Mouse (Mus musculus): Measurements from ENCODE around the gene Neurog1. TPM values are rescaled to one million over a fixed set of nuclear protein-coding genes. Genes with fewer than 3 reads are reported as not detected.

Gene Neurog1
- not detected for polyA plus RNA-seq (2014; fragmentation: Illumina TruSeq; extraction: RNeasy Lipid Tissue Mini Kit (QIAGEN cat#74804); ENCODE audit: low read depth, low replicate concordance)

GRCm38 (mm10) chr13:56251924-56252619 is at the start of gene Neurog1:
Gene Neurog1, minus strand, starts transcription at chr13:56252163.

GRCm38 (mm10) chr13:56295943-56296658 is 44.1 kb upstream of the Neurog1 start, which contains the start of gene Cxcl14:
Gene Cxcl14, minus strand, starts transcription at chr13:56296551.

Other genes with a start within 250 kb of the Neurog1 start
- 19.6 TPM for gene H2afy, start 115.8 kb downstream of the Neurog1 start, polyA plus RNA-seq (2014; fragmentation: Illumina TruSeq; extraction: RNeasy Lipid Tissue Mini Kit (QIAGEN cat#74804); ENCODE audit: low read depth, low replicate concordance)
- gene Tifab, start 73.3 kb downstream of the Neurog1 start, polyA plus RNA-seq (2014; fragmentation: Illumina TruSeq; extraction: RNeasy Lipid Tissue Mini Kit (QIAGEN cat#74804); ENCODE audit: low read depth, low replicate concordance): 1.1 TPM
- 19.1 TPM for gene Cxcl14, start 44.4 kb upstream of the Neurog1 start, polyA plus RNA-seq (2014; fragmentation: Illumina TruSeq; extraction: RNeasy Lipid Tissue Mini Kit (QIAGEN cat#74804); ENCODE audit: low read depth, low replicate concordance)
- not detected for gene Gm3045, start 174.4 kb upstream of the Neurog1 start, polyA plus RNA-seq (2014; fragmentation: Illumina TruSeq; extraction: RNeasy Lipid Tissue Mini Kit (QIAGEN cat#74804); ENCODE audit: low read depth, low replicate concordance)
- gene Slc25a48, start 186.2 kb upstream of the Neurog1 start, polyA plus RNA-seq (2014; fragmentation: Illumina TruSeq; extraction: RNeasy Lipid Tissue Mini Kit (QIAGEN cat#74804); ENCODE audit: low read depth, low replicate concordance): not detected
- not detected for gene Il9, start 230.1 kb upstream of the Neurog1 start, polyA plus RNA-seq (2014; fragmentation: Illumina TruSeq; extraction: RNeasy Lipid Tissue Mini Kit (QIAGEN cat#74804); ENCODE audit: low read depth, low replicate concordance)

Measured in adrenal gland, adult 10 weeks (tissue).